Mouse (Mus musculus): Measurements from ENCODE around the gene Spred2. TPM values are rescaled to one million over a fixed set of nuclear protein-coding genes. Genes with fewer than 3 reads are reported as not detected.

Spred2 gene
- 100 to 1,000 TPM; 102 to 119 TPM for total RNA-seq (2021)
- long read RNA-seq, experiment 1, transcript Spred2-201 (6 exons, 2,852 nt), result major isoform, 10 of 29 reads
- long read RNA-seq, experiment 1, partial matches to known transcripts, result 4 of 29 reads
- long read RNA-seq, experiment 1, other reads (novel, unspliced or antisense), result 15 of 29 reads
- long read RNA-seq, experiment 2, partial matches to known transcripts, result 0 of 10 reads
- long read RNA-seq, experiment 2, other reads (novel, unspliced or antisense), result 6 of 10 reads

GRCm38 (mm10) chr11:19923888-19924756 lies at the start of gene Spred2:
Gene Spred2, plus strand, starts transcription at chr11:19924375.
- peak within 1 kb of the TSS; percentile 99 for H3K4me3 ChIP-seq
- intact Hi-C loops (cut with DNase I), result loop anchor here (1.0 to 10.0 kb wide), 5 partner anchors 21 to 281 kb away; partner anchors contain the start of gene Rab1a
- peak; percentile 88 to 90 for DNase-seq (ENCODE audit: extremely low spot score in 1 of 2, low spot score in 2 of 2)
- TF ChIP-seq CTCF (IDR thresholded peaks at IDR 0.05), result peak; percentile 39
- peak within 1 kb of the TSS; percentile 98 for H3K27ac ChIP-seq

GRCm38 (mm10) chr11:19875551-19875950 lies 48.6 kb upstream of the Spred2 start:
- no peak overlapping the region for H3K27ac ChIP-seq
- no peak overlapping the region for H3K4me3 ChIP-seq
- intact Hi-C loops (cut with DNase I), result no loop called here
- no peak for TF ChIP-seq CTCF (IDR thresholded peaks at IDR 0.05)
- DNase-seq (ENCODE audit: extremely low spot score in 1 of 2, low spot score in 2 of 2), result no peak

- intact Hi-C loops (cut with DNase I), result no loop called here
- no peak for DNase-seq (ENCODE audit: extremely low spot score in 1 of 2, low spot score in 2 of 2)
- no peak for TF ChIP-seq CTCF (IDR thresholded peaks at IDR 0.05)
- Histone ChIP-seq H3K4me3 (no peak overlapping the region), H3K27ac (no peak overlapping the region)
Measured at GRCm38 (mm10) chr11:19875964-19876363, 48.2 kb upstream of the Spred2 start.

- DNase-seq (ENCODE audit: extremely low spot score in 1 of 2, low spot score in 2 of 2), result no peak
- H3K4me3 ChIP-seq, result no peak overlapping the region
- H3K27ac ChIP-seq, result no peak overlapping the region
- intact Hi-C loops (cut with DNase I), result no loop called here
- TF ChIP-seq CTCF (IDR thresholded peaks at IDR 0.05), result no peak
Measured at GRCm38 (mm10) chr11:19877239-19877915, 46.8 kb upstream of the Spred2 start.

- H3K27ac ChIP-seq, result no peak overlapping the region
- no peak for DNase-seq (ENCODE audit: extremely low spot score in 1 of 2, low spot score in 2 of 2)
- no peak for TF ChIP-seq CTCF (IDR thresholded peaks at IDR 0.05)
- no peak overlapping the region for H3K4me3 ChIP-seq
- intact Hi-C loops (cut with DNase I), result no loop called here
Measured at GRCm38 (mm10) chr11:19881342-19881741, 42.8 kb upstream of the Spred2 start.

GRCm38 (mm10) chr11:19890700-19891406 lies 33.3 kb upstream of the Spred2 start:
- no peak for DNase-seq (ENCODE audit: extremely low spot score in 1 of 2, low spot score in 2 of 2)
- intact Hi-C loops (cut with DNase I), result no loop called here
- Histone ChIP-seq H3K4me3 (no peak overlapping the region), H3K27ac (no peak overlapping the region)
- no peak for TF ChIP-seq CTCF (IDR thresholded peaks at IDR 0.05)

GRCm38 (mm10) chr11:19893233-19893632 lies 30.9 kb upstream of the Spred2 start:
- H3K4me3 ChIP-seq, result no peak overlapping the region
- intact Hi-C loops (cut with DNase I), result no loop called here
- TF ChIP-seq CTCF (IDR thresholded peaks at IDR 0.05), result no peak
- DNase-seq (ENCODE audit: extremely low spot score in 1 of 2, low spot score in 2 of 2), result no peak
- no peak overlapping the region for H3K27ac ChIP-seq

GRCm38 (mm10) chr11:19899621-19900020 lies 24.6 kb upstream of the Spred2 start:
- no peak overlapping the region; the same call in 1 of the 2 replicates for H3K27ac ChIP-seq
- H3K4me3 ChIP-seq, result no peak overlapping the region
- TF ChIP-seq CTCF (IDR thresholded peaks at IDR 0.05), result no peak
- intact Hi-C loops (cut with DNase I), result loop anchor here (1.0 kb wide), 2 partner anchors 64 to 143 kb away; no protein-coding TSS in a partner anchor
- peak; percentile 59 to 85 for DNase-seq (ENCODE audit: extremely low spot score in 1 of 2, low spot score in 2 of 2)

- Histone ChIP-seq H3K27ac (peak overlapping the region; percentile 13; the same call in 1 of the 2 replicates), H3K4me3 (no peak overlapping the region)
- TF ChIP-seq CTCF (IDR thresholded peaks at IDR 0.05), result no peak
- DNase-seq (ENCODE audit: extremely low spot score in 1 of 2, low spot score in 2 of 2), result peak in 1 of 2 experiments; percentile 31
- intact Hi-C loops (cut with DNase I), result no loop called here
Measured at GRCm38 (mm10) chr11:19900712-19901111, 23.5 kb upstream of the Spred2 start.

- intact Hi-C loops (cut with DNase I), result no loop called here
- TF ChIP-seq CTCF (IDR thresholded peaks at IDR 0.05), result no peak
- no peak overlapping the region for H3K4me3 ChIP-seq
Measured at GRCm38 (mm10) chr11:19911216-19911615, 13.0 kb upstream of the Spred2 start.

GRCm38 (mm10) chr11:19912179-19912578 lies 12.0 kb upstream of the Spred2 start:
- Histone ChIP-seq H3K4me3 (no peak overlapping the region), H3K27ac (no peak overlapping the region)
- no peak for TF ChIP-seq CTCF (IDR thresholded peaks at IDR 0.05)
- DNase-seq (ENCODE audit: extremely low spot score in 1 of 2, low spot score in 2 of 2), result no peak
- intact Hi-C loops (cut with DNase I), result no loop called here

More at GRCm38 (mm10) chr11:19911216-19911615, 13.0 kb upstream of the Spred2 start:
- H3K27ac ChIP-seq, result no peak overlapping the region
- DNase-seq (ENCODE audit: extremely low spot score in 1 of 2, low spot score in 2 of 2), result no peak

All from left cerebral cortex, adult 2 months (tissue).